Mouse (Mus musculus) cerebellum, postnatal 4 days (tissue): ENCODE data around the gene Pde4d.

Experiments used
- DNase-seq, 2 experiments: peaks; one replicate each; pipeline ENCODE4 v3.0.0; 2022; ENCODE audit warnings: low spot score in 2 of 2, mixed read lengths in 1 of 2

Pde4d gene

DNA sequence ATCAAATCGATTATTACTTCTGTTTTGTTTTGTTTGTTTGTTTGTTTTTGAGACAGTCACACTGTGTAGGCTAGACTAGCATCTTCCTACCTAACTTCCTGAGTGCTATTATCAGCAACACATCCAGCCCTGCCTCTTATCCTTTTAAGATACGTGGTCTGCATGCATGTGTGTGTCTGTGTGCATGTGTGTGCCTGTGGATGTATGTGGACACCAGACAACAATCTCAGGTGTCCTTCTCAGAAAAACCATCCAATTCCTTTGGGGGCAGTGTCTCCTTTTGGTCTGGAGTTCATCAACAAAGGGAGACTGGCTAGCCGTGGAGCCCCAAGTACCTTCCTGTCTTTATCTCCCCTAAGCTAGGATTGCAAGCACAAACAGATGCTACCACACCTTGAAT lies 1371.1 kb downstream of the Pde4d start:
- no peak for DNase-seq

DNA sequence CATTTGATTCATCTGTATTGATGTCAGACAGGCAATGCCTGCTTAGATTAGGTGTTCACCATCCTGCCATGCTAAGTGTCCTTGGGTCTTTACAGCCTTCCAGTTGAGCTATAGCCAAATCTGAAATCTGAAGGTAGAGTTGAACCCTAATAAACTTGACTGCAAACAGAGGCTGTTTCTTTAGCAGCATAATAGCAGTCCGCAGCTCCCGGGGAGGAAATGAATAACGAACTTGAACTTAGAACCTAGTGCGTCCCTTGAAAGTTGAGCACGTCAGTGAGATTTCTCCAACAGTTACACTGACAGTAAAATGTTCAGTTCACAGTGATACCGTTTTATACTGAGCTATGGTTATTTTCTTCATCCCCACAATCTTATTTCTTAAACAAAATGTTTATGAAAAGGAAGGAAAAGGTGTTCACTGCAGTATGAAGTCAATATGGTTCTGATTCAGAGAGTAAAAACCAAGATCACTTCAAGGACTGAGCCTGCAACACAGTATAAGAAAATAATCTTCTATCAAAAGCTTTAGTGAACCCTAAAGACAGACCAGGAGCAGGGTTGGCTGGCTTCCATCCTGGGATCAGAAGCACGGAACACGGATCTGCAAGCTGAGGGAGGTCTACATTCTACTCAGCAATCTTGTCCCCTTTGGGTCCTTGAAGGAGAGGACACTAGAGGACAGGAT lies 1372.1 kb downstream of the Pde4d start:
- DNase-seq: peak in 1 of 2 experiments; percentile 31

DNA sequence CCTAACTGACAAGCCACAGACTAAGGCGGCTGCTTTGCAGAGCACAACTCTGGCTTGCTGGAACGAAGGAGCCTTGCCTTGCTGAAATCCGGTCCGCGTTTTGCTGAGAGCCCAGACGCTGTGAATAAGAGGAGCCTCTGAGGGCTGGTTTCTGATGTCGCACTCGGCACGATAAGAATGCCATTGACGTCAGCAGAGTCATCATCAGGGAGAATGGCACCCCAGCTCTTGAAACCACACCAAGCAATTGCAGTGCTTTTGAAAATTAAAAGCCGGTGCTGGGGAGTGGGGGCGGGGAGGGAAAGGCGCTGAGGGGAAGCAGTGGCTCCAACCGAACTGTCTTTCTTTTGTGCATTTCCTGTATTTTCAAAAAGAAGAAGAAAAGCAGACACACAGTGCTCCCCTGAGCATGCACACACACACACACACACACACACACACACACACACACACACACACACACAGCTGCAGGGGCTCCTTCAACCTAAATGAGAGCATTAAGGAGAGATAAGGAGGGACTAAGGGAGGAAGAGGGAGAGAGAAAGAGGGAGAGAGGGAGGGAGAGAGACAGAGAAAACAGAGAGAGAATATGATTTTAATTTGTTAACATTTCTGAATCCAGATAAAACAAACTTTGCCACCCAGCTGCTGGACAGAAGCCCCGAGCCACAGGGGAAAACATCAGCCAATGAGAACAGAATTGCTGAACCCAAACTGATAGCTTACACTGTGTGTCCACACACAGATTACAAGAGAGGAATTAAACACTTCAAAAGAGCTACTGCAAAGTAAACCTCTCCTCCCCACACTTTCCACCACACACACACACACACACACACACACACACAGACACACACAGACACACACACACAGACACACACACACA lies 1372.9 kb downstream of the Pde4d start:
- peak; percentile 63 to 83 for DNase-seq

DNA sequence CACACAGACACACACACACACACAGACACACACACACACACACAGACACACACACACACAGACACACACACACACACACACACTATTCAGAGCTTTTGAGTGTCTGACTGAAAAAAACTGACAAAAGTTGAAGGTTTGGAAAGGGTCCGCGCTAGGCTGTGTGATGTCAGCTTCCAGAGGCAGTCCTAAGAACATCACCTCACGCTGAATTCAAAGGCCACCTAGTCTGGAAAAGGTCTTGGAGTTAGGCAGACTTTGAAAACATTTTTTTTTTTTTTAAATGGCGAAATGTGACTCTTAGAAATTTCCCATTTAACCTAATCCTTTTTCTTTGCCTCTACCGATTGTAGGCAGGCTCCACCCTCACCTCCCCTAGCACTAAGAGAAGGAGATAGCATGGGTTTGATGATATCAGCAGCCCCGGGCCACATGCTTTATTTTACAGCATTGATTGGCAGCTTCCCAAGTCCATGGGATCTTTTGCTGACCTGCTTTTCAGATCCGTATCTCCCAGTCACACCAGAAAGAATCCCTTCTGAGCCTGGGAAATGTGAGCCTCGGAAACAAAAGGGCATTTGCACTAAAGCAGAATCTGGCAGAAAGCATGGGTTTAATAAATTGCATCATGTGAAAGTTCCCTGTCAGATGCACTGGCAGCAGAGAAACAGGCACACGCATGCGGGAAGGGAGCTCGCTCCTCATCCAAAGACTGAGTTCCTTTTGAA lies 1373.7 kb downstream of the Pde4d start:
- DNase-seq: peak in 1 of 2 experiments; percentile 22

DNA sequence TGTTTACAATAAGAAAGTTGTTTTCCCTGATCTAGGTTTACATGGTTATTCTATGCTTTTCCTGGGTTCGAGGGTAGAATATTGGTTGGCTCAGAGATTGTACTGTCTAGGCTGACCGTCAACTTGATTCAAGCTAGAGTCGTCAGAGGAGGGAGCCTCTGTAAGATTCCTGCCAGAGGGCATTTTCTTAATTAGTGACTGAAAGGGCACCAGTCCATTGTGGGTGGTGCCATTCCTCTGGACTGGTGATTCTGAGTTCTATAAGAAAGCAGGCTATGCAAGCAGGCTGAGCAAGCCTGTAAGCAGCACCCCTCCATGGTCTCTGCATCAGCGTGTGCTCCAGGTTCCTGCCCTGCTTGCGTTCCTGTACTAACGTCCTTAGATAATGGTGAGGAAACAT lies 1376.1 kb downstream of the Pde4d start:
- DNase-seq: no peak

DNA sequence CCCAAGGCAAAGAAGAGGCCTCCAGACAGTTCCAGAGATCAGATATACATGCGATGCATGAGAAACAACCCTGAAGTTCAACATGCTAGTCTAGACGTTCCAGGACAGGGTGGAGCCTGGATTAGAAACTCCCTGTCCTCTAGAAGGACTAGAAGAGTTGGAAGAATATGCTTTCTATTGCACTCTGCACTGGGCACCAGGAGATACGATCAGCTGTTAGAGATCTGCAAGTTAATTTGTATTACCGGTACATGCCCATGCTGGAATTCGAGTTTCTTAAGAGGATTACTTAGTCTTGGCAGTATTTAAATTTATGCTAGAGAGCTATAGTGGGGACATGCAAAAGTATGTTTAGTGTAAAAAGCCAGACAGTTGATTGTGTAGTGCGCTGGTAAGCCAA lies 1377.6 kb downstream of the Pde4d start:
- DNase-seq: no peak

DNA sequence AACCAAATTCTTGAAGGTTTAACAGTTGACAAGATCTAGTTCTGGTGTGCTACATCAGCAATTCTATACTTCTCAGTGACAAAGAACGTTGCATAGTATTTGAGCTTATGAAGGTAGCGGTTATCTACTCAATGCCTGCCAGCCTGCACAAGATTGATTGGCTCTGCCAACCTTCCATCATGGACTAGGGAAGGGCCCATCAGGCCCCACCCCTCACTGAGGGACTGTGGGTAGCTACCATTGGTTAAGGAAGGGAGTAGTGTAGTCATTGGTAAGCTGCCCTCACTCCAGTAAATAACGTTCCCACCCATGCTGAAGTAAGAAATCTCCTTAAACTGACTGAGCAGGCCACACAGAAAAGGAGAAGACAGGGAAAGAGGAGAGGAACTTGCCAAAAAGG lies 1378.2 kb downstream of the Pde4d start:
- no peak for DNase-seq

DNA sequence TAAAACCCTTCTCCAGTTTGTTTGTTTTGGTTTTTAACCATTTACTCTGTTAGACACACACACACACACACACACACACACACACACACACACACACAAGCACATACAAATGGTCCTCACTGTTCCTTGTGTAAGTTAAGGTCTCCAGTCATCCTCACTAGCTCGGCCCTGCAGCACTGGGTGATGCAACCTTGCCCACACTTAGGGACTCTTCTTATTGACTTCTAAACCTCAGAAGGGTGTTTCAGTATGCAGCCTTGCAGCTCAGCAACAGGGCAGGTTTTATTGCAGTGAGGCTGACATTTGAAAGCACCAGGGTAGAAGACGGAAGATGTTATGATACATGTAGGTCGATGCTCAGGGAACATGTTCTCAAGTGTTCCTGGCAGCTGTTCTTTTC lies 1379.7 kb downstream of the Pde4d start:
- DNase-seq: no peak

DNA sequence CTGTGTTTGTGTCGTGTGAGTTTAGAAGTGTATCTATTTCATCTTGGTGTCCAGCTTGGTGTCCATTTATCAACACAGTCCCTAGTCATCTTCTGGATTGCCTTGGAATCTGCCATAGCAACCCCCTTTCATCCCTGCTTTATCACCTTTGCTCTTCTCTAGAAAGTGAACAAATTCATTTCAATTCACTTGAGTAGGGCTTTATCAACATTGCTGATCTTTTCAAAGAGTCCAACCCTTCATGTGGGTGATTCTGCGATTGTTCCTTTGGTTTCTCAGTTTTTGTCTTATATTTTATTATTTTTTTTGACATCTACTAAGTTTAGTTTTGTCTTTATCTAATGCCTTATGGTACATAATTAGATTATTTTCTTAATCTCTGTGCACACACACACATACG lies 1385.2 kb downstream of the Pde4d start:
- no peak for DNase-seq

DNA sequence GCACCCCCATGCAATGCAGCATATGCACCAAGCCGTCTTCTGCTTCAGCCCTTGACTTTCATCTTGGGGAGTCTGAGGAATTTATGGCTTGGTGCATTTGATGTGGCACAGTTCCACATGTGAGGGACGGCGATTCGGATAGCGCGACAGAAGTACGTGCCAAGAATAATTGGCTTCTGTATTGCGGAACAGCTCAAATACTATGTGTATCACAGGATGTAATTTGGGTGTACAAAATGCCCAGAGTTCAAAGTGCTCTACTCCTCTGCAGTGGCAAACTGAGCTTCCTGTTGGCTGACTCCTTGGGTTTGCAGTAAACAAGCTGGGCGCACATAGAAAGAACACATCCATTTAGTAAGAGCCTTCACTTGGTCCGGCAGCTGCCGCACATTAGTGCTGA lies 1387.7 kb downstream of the Pde4d start:
- DNase-seq: no peak

DNA sequence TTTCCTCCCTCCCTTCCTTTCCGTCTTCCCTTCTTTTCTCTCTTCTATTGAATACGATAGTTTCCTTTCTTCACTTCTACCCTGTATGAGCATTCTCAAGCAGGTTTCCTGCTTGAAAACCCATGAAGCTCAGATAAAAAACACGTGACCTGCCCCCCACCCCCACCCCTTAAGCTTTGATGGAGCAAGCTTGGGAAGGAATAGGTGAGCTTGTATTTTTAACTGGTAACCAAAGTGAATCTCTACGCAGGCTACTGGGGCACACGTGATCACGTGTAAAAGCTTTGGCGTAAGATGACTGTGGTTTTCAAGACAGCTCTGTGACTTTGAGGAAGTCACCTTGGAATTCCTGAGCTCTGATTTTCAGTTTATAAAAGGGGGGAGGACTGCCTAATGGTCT lies 1388.2 kb downstream of the Pde4d start:
- no peak for DNase-seq

DNA sequence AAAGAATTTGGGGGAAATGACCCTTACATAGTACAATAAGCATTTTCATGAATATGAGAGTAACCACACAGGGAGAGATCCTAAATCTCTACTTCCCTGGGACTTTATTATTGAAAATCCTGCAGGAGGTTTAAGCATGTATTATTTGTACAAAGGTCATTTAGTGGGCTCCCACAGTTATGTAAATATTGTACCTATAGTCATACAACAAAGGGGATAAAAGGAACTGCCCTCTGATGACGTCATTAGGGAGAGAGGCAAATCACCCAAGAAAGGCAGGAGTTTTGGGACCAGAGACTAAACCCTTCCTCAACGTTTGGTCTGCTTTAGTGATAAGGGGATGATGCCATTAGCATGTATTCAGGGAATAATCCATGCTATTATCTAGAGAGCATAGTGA lies 1390.5 kb downstream of the Pde4d start:
- no peak for DNase-seq

DNA sequence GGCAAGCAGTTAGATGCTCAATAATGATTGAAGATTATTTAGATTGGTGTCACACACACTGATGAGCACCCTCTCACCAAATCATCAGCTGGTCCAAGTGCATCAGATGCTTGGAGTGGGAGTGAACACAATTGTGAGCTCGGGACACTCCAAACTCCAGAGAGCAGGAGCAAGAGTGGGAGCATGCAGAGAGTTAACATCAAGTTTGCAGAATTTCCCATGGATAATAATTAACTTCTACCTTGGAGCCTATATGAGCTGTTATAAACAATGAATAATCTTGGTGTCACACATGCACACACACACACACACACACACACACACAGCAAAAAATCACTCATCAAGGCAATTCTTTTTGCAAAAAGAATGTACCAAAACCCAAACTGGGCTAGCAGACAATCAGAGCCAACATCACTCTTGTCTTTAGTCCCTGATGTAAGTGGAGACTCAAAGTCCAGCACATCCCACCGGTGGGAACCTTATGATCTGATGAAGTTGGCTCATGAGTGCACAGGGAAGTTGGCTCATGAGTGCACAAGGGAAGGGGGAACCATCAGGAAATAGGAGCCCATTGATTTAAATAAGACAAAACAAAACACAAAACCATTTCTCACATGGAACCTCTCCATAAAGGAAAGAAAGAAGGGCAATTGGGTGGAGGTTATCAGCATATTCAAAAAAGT lies 1391.5 kb downstream of the Pde4d start:
- DNase-seq: no peak

DNA sequence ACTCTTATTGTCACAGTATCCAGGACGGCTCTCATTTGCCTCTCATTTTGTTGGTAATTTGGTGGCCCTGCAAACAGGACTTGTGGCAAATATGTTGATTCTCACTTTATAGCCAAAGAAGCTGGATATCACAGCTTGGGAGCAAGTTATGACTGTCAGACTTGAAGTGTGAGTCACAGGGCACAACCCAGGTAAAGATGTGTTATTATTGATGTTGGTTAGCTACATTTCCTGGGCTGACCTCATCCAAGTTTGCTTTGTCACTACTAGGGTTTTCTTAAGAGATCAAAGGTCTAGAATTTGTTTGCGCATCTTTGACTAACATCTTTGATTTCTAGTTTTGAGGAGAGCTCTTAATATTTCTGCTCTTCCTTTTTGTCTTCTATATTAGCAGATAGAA lies 1393.2 kb downstream of the Pde4d start:
- no peak for DNase-seq

DNA sequence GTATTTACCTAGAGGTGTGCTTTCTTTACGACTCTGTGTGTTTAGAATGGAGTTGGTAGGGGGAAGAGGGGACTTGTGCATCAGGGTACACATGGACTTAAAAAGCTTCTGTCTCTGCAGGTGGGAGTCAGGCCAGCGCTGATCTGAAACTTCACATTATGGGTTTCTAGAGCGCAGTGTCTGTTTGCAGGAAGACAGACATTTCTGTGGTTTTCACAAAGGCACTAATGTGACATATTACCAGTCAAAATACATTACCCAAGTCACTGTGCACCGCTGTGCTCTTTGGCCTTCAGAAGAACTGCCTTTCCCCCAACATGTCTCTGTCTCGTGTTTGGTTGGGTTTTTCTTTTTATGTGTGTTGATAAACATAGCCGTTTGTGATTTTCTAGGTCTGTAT lies 1395.1 kb downstream of the Pde4d start:
- no peak for DNase-seq

DNA sequence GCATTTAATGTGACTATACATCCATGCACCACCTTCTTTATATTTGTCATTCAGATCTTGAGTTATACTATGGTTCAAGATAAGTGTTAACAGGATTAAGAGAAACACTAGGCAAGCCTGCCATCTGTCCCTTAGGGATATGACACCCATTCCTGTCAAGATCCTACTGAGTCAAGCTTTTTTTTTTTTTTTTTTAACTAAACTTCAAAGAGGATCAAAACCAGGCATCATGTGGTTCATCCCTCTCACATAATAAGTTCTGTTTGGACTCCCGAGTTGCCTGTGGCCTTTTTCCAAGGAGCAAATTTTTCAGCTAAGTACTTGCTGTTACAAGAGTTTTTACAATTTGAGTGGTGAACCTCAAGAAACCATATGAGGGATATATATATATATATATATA lies 1414.1 kb downstream of the Pde4d start:
- DNase-seq: no peak

DNA sequence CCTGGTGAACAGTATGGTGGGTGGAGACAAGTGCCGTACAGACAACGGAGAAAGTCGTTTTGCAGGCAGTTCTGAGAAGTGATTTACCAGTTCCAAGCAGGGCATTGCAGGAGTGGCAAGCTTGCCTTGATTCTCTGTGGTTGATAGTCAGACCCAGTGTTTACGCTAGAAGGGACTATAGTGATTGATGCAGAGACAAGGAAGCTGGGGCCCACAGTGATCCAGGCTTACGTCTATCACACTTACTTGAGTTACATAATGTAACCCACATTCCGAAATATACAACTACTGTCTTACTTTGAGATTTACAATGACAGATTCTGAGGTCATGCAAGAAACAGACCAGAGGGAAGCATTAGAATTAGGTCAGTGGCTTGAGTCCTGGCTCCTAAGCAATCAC lies 1414.6 kb downstream of the Pde4d start:
- no peak for DNase-seq

DNA sequence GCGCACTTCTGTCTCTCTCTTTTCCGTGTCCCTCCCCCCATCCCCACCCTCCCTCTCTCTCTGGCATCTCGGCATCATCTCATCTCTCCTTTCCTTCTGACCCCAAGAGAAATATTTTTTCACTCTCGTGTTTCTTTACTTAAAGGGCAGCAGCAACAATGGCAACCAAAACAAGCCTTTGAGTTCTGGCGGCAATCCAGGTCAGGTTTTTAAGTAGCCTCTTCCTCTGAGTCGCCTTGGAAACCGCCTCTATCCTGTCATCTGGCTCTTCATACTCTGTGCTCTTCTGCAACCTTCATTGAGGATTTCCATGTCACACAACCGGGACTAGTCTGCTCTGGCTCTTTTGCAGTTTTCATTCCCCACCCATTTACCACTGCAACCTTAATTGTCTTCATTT lies 1430.6 kb downstream of the Pde4d start:
- no peak for DNase-seq

DNA sequence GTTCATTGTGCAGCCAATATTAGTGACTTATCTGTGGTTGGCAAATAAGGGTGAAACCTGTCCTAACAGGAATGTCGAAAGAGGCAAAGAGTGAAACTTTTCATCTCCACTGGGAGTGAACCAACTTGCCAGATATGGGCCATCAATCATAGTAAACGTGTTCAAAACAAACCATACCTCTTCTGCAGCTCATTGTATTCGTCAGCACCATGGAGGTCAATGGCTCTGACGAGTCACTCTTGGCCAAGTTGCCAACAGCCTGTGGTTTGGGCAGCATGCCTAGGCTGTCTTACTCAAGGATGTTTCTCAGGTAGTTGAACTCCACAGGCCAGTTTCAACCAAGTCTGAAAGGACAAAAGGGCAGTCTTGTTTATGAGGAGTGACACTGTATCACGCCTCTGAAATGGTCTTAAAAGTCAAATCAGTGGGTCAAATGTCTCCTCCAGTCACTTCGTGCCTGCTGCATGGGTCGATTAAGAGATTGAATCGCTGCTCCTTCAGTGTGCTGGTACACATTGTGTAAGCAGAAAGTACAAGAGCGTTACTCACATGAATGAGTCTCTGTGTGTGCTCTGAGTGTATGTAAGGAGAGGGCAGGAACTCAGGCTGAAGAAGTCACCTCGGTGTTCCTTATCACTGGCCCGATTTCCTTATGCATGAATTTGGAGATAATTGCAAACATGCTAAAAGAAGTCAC lies 1431.6 kb downstream of the Pde4d start:
- no peak for DNase-seq

DNA sequence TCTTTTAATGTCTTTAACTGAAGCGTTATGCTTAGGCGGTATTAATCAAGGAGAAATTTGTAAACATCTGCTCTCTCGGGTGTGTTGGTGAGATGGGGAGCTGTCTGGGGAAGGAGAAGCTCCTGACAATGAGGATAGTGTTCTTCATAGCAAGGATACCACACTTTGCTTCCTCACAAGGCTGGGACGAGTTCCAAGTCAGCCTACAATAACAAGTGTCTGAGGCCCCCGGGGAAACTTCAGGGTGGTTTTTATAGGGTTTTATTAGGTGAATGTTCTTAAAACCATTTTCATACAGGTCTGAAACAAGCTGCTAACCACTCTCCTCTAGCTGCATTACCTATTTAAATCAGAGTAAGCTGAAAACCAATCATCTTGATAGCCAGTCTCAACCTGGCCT lies 1433.9 kb downstream of the Pde4d start:
- no peak for DNase-seq

DNA sequence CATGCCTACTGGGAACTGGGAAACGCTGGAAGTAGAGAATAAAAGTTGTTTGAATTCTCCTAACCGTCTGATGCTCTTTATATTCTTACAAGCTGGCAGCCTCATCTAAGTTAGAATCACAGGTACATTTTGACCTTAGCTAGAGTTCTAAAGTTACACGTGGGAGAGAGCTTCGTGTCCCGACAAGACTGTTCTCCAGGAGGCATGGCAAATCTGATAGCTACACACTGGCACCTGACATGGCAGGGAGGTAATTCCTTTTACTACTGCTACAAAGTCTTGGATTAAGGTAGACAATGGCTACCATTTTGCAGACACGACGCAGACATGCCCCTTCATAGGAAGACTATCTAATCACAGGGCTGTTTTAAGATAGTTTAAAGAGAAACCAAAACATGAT lies 1435.1 kb downstream of the Pde4d start:
- DNase-seq: no peak
